Mouse (Mus musculus) thymus, adult 2 months (tissue): ENCODE data around the gene Ppy. TPM values are rescaled to one million over a fixed set of nuclear protein-coding genes. Genes with fewer than 3 reads are reported as not detected.

Source experiments
- DNase-seq: peaks from one replicate; pipeline ENCODE4 v3.0.0; 2021
- H3K27ac ChIP-seq: fragments of 200-500 bp; 2 replicates; pipeline ENCODE4 v1.5.1; 2012; ENCODE audit warnings: low read length, control low read depth; ENCODE audit not compliant: control insufficient read depth, insufficient read depth
- H3K27me3 ChIP-seq: fragments of 200-500 bp; 2 replicates; pipeline ENCODE4 v1.6.1; 2012; ENCODE audit warnings: mild to moderate bottlenecking, low read length, moderate library complexity, mixed read lengths; ENCODE audit not compliant: control insufficient read depth, insufficient read depth
- H3K36me3 ChIP-seq: fragments of 200-500 bp; 2 replicates; pipeline ENCODE4 v1.6.1; 2012; ENCODE audit warnings: mild to moderate bottlenecking, low read length, moderate library complexity; ENCODE audit not compliant: control insufficient read depth, insufficient read depth
- H3K4me1 ChIP-seq: fragments of 200-500 bp; replicated peaks from 2 replicates; pipeline ENCODE4 v1.6.1; 2012; ENCODE audit warnings: low read length; ENCODE audit not compliant: control insufficient read depth, insufficient read depth
- H3K4me3 ChIP-seq: fragments of 200-500 bp; 2 replicates; pipeline ENCODE4 v1.5.1; 2012; ENCODE audit warnings: mild to moderate bottlenecking, low read length, control low read depth, moderate library complexity; ENCODE audit not compliant: control insufficient read depth, insufficient read depth
- CTCF ChIP-seq: fragments of 200-500 bp; IDR thresholded peaks from 2 replicates; pipeline ENCODE4 v1.5.1; 2012; ENCODE audit warnings: mild to moderate bottlenecking, control low read depth, low read length, moderate library complexity, borderline replicate concordance; ENCODE audit not compliant: control insufficient read depth, poor library complexity, insufficient read depth; ENCODE audit errors: extremely low read depth
- POLR2A ChIP-seq: fragments of 200-500 bp; IDR thresholded peaks from 2 replicates; pipeline ENCODE4 v1.6.1; 2012; ENCODE audit warnings: mild to moderate bottlenecking, low read length, control low read depth, moderate library complexity; ENCODE audit not compliant: control insufficient read depth, poor library complexity, insufficient read depth; ENCODE audit errors: extremely low read depth
- WGBS: fragments of 180-500 bp; shearing (Covaris S2); methylation state at CpG from one replicate; pipeline ENCODE4 v1.1.7; 2018; 5-methylcytosine and 5-hydroxymethylcytosine counted together
- polyA plus RNA-seq: library from polyadenylated mRNA; depleted of rRNA; stranded (reverse); fragments of >200 nt; gene quantifications from 2 replicates; pipeline ENCODE4 v1.2.3, GENCODE M21; 2012; rRNA removed

Ppy gene
- polyA plus RNA-seq, 1 experiment, result 11.8 TPM

- no peak overlapping the region for H3K4me3 ChIP-seq
- TF ChIP-seq CTCF (no peak), POLR2A (no peak)
- DNase-seq, result no peak
- H3K4me1 ChIP-seq, result no peaks in the 10 kb centered on the region
- H3K36me3 ChIP-seq, result no peaks in the 10 kb centered on the region
- H3K27me3 ChIP-seq, result no peaks in the 10 kb centered on the region
- H3K27ac ChIP-seq, result no peak overlapping the region
- 91% methylated on average over 4 of the region's 4 CpGs for WGBS
These were observed 49.6 kb downstream of the Ppy start for GRCm38 (mm10) chr11:102051541-102051940.

Other genes with a start within 250 kb of the Ppy start
- 1.9 and 2.1 TPM in 2 replicates for gene Meox1, start 206.9 kb downstream of the Ppy start, polyA plus RNA-seq
- 3.1 and 5.0 TPM in 2 replicates for gene Sost, start 134.3 kb downstream of the Ppy start, polyA plus RNA-seq
- gene Cfap97d1, start 117.0 kb downstream of the Ppy start, polyA plus RNA-seq, result not detected in 2 replicates
- 12.3 and 19.7 TPM in 2 replicates for gene Dusp3, start 114.3 kb downstream of the Ppy start, polyA plus RNA-seq
- 0.28 and 0.50 TPM in 2 replicates for gene Mpp3, start 72.9 kb downstream of the Ppy start, polyA plus RNA-seq
- gene Cd300lg, start 59.8 kb downstream of the Ppy start, polyA plus RNA-seq, result 12.5 and 18.3 TPM in 2 replicates
- gene Mpp2, start 12.8 kb downstream of the Ppy start, polyA plus RNA-seq, result 3.7 and 3.8 TPM in 2 replicates
- 51.8 and 53.2 TPM in 2 replicates for gene Pyy, start 6.5 kb upstream of the Ppy start, polyA plus RNA-seq
- gene Nags, start 44.2 kb upstream of the Ppy start, polyA plus RNA-seq, result 0.09 and 0.43 TPM in 2 replicates
- 26.2 and 31.3 TPM in 2 replicates for gene Tmem101, start 55.1 kb upstream of the Ppy start, polyA plus RNA-seq
- gene Lsm12, start 84.0 kb upstream of the Ppy start, polyA plus RNA-seq, result 36.1 and 42.2 TPM in 2 replicates
- 48.6 and 56.5 TPM in 2 replicates for gene G6pc3, start 88.3 kb upstream of the Ppy start, polyA plus RNA-seq
- 76.8 and 81.7 TPM in 2 replicates for gene Hdac5, start 128.8 kb upstream of the Ppy start, polyA plus RNA-seq
- gene BC030867, start 147.6 kb upstream of the Ppy start, polyA plus RNA-seq, result 13.0 and 17.7 TPM in 2 replicates
- 0.12 and 0.27 TPM in 2 replicates for gene Asb16, start 167.4 kb upstream of the Ppy start, polyA plus RNA-seq
- 74.1 and 74.2 TPM in 2 replicates for gene Tmub2, start 183.6 kb upstream of the Ppy start, polyA plus RNA-seq
- gene Atxn7l3, start 195.3 kb upstream of the Ppy start, polyA plus RNA-seq, result 89.9 TPM in 2 replicates
- 59.7 and 67.9 TPM in 2 replicates for gene Ubtf, start 218.4 kb upstream of the Ppy start, polyA plus RNA-seq